Mouse (Mus musculus): ENCODE measurements around the gene Tcerg1l. TPM values are rescaled to one million over a fixed set of nuclear protein-coding genes. Genes with fewer than 3 reads are reported as not detected.

Gene Tcerg1l
- total RNA-seq, 2 experiments from 2014 or later: not detected

DNA sequence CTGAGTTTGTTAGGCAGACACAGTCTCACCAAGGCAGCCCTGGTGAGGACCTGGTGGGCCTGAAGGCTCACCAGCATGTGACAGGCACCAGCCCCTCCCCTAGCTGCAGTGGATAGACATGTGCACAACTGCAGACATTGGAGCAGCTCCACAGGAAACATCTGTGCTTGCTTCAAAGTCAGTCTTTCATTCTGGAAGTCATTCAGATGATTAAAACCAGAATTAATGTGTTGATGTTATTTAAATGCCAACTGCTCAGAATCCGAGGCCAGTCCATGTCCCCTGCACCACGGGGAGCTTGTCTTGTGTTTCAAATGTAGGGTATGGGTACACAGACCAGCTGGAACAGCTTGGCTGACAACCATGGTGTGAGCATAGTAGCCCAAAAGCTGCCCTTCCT, 150.8 kb downstream of the Tcerg1l start:
- intact Hi-C loops (cut with DNase I): no loop called here
- DNase-seq (ENCODE audit: low spot score): no peak

DNA sequence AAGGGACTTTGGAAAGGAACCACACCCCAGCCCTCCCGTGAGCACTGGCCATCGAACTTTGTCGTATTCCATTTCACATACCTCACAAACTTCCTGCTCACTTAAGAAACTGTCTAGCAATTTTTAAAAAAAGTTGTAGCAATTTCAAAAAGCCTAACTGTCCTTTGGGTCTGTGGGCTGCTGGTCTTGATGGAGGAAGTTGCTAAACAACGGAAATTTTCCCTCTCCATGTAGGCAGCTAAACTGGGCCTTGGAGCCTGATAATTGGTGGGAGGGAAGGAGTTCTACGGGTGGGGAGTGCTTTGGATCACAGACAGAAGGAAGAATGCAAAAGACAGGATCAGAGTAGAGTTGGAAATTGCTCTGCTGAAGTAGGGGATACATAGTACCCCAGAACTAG, 155.3 kb downstream of the Tcerg1l start:
- intact Hi-C loops (cut with DNase I): no loop called here
- no peak for DNase-seq (ENCODE audit: low spot score)

DNA sequence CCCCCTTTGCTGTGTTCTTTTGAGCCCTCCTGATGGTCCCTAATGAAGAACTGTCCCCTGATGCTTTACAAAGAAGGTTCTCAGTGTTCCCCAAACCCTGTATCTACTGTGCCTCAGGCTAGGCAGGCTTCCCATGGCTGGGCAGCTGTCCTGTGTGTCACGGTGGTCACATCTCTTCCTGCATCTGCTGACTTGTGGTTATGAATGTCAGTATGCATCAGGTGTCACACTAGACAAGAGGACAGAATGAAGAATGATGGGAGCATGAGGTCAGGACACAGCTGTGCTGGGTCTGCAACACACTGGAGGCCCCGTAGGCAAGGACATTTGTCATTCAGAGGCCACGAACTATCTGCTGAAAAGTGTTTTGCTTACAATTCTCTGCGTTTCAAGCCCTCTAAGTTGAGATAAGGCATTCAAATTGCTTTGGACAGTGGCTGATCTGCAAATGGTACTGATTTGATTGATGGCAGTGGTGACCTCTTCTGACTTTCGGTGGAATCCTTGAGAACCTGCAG, 159.8 kb downstream of the Tcerg1l start:
- intact Hi-C loops (cut with DNase I): no loop called here
- no peak for DNase-seq (ENCODE audit: low spot score)

DNA sequence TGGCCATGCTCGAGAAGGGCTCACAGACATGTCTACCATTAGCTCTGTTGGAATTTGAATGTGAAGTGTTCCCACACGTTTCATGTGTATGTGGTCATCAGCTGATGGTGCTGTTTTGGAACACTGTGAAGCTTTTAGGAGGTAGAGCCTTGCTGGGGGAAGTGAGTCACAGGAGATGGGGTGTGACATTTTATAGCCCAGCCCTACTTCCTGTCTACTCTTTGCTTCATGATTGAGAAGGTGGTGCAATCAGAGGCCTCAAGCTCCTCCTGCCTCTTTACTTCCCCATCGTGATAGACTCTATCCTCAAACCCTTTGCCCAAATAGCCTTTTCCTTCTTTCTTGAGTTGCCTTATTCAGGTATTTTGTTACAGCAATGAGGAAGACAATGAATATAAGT, 173.3 kb downstream of the Tcerg1l start:
- DNase-seq (ENCODE audit: low spot score): no peak
- intact Hi-C loops (cut with DNase I): no loop called here

DNA sequence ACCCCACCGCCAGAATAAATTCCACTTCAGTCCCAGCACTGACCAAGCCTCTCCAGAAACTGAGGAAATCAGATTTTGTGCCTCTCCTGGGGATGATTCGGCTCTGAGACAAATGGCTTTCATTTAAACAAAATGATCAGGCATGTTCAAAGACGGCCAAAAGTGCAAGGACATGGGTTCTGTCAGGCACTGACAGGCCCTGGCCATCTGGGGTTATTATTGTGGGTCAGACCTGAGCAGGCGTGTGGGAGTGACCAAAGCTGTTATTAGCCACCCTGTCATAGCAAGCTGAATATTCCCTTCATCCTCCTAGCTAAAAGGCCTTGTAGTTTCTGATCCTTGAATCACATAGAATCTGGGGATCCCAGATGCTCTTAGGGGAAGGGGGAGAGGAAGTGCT, 174.6 kb downstream of the Tcerg1l start:
- DNase-seq (ENCODE audit: low spot score): no peak
- intact Hi-C loops (cut with DNase I): no loop called here

DNA sequence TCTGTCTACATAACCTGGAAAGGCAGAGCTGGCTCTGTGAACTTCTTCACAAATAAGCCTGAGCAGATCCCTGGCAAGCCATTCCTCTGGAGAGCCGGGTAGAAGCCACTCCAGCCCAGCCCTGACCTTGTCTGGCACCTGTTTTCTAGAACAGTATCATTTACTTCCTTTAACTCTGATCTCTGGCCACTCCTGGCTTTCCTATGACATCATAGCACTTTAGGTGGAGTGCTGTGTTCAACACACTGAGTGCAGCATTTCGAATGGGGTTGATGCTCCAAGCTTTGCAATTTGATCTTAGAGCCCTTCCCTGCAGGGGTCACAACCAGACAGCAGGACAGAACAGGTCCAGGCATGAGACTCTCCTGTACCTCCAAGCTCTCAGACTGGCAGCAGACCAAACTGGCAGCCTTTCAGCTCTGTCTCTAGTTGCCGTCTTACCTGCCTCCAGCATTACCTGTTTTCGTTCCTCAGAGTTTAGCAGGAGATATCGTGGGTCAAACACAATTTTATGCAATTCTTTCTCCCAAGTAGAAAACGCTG, 179.9 kb downstream of the Tcerg1l start:
- no peak for DNase-seq (ENCODE audit: low spot score)
- intact Hi-C loops (cut with DNase I): no loop called here

DNA sequence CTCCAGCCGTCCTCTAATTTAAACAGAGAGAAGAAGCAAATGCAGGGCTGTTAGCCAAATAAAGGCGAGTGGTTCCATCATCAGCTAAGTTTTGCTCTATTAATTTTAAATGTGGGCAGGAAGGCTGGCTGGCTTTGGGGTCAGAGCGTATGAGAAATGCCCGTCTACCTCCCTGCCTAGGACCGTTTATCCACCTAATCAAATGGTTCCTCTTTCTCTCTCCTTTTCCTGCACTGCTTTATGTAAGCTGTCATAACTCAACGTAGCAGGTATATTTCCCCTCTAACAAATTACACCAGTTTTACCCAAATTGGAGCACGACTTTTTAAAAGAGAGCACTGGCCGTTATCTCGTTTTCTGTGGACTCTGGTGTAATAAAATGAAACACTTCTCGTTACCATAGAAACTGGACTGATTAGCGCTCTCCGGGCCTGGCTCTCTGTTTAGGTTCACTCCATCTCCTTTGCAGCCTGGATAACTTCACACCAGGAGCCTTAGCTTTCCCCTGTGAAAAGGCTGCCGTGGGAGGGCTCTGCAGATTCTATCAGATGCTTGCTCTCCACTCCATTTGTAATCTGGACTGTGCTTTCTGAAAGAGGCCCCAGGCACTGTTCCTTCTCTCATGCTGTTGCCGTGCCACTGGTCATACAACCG, 182.2 kb downstream of the Tcerg1l start:
- no peak for DNase-seq (ENCODE audit: low spot score)
- intact Hi-C loops (cut with DNase I): no loop called here

DNA sequence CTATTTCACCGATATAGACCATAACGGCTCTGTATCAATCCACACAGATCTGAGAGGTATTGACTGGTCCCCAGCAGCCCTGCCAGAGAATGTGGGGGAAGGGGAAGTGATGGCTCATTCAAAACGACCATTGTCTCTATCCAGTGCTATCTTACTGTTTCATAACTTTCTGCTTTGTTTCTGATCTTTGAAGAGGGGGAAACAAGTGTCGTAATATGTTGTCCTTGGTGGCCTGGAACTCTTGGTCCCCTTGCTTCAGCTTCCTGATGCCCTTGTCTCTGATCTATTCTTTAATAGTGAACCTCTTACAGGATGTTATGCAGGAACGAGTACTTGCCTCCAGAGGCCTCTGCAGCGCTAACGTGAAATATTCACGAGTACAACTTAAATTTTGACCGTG, 182.8 kb downstream of the Tcerg1l start:
- intact Hi-C loops (cut with DNase I): no loop called here
- DNase-seq (ENCODE audit: low spot score): no peak

DNA sequence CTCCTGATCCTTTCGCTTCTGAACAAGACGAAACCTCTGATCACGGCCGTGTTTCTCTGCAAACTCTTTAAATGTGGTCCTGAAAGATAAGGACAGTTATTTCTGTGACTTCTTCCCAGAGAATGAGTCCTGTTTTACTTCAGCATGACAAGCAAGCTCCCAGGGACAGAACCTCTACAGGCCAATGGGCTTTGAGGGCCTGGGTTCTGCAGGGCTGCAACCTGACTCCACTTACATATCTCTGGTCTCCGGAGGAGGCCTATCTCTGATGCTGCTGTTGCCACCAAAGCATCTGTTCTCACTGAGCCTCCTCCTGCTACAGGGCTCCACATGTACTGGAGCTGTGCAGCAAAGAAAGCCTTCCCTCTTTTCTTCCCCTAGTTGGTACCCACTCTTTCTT, 187.8 kb downstream of the Tcerg1l start:
- no peak for DNase-seq (ENCODE audit: low spot score)
- intact Hi-C loops (cut with DNase I): no loop called here

DNA sequence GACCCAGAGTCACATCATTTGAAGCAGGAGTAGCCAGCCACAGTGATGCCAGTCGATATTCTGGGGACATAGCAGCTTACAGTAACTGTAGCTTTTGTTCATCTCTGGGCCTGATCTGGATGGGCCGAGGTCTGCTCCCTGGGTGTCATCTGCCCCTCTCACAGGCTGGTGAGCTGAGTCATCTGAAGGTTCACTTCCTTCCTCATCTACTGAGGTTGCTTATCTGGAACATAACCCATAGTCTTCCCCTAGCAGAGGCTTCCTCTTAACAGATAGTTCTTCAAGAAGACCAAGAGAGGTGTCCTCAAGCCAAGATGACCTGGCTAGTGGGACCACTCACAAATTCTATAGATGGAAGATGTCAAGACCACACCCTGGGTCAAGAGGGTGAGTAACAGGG, 192.4 kb downstream of the Tcerg1l start:
- intact Hi-C loops (cut with DNase I): no loop called here

DNA sequence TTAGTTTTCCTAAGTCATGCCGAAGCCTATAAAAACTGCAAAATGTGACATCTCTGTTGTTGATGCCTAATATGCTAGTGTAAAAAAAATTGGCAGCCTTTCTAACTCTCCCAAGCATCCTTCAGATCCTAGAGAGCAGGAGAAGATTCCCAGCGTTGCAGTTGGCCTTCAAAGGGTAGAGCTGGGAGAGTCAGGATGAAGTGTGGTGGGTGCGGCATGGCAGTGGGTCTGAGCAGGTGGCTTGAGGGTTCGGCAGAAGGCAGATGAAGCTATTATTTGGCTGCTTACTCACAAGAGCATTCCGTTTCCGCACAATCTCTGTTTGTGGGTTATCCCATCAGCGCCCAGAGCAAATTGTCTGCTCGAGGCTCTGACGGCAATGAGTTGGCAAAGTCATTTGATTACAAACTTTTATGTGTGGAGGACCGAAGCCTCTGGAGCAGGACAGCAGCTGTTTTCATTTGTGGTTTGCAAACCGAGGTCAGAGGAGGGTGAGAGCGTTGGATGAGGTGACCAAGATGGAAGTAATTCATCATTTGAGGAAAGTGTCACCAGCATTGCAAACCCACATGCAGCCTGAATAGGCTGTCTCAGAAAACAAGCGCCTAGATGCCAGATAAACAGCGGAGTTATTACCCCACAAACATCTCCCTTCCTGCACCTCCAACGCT, 195.2 kb downstream of the Tcerg1l start:
- no peak for DNase-seq (ENCODE audit: low spot score)
- intact Hi-C loops (cut with DNase I): no loop called here

More for the DNA sequence above, 192.4 kb downstream of the Tcerg1l start:
- no peak for DNase-seq (ENCODE audit: low spot score)

DNA sequence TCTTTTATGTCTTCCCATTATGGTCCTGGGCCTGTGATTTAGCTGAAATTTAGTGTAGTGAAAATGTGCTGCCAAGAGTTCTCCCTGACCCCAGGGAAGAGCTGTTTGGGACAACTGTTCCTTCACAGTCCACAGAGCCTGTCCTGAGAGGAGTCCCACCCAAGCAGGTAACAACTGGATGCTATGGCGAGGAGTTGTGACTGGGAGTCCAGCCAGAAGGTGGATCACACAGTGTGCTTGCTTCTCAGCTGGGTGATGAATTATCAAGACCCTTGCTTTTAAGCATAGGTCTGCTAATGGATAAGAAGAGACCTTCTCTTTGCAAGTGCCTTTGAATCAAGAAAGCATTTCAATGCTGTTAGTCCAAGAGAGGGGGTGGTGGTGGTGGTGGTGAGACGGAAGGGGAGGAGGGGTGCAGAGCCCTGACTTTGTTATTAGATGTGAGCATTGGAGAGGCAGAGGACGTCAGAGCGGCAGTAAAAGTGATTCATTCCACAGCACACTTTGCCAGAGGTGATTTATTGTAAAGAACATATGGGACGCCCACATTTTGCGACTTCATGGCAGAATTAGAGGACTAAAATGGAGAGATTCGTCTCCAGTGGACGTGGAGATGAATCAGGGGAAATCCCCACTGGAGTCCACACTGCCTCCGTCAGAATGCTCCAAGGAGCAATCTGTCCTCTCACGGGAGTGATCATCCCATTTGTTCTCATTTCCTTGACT, 198.0 kb downstream of the Tcerg1l start:
- no peak for DNase-seq (ENCODE audit: low spot score)
- intact Hi-C loops (cut with DNase I): no loop called here

DNA sequence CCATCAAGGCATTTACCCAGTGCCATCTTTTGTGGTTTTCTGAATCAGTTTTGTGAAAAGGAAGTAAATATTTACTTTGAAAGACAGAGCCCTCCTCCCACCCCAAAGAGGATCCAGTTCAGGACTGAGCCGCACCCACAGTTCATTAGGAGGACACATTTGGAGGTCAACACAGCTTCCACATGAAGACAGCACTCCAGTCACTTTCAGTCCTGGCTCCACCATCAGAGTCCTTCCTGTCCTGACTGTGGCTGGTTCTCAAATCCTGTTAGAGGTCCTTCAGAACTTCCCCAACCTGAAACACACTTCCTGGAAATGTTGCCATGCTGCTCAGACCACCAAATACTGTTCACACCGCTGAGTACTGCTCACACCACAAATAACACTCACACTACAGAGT, 201.4 kb downstream of the Tcerg1l start:
- DNase-seq (ENCODE audit: low spot score): no peak
- intact Hi-C loops (cut with DNase I): no loop called here

DNA sequence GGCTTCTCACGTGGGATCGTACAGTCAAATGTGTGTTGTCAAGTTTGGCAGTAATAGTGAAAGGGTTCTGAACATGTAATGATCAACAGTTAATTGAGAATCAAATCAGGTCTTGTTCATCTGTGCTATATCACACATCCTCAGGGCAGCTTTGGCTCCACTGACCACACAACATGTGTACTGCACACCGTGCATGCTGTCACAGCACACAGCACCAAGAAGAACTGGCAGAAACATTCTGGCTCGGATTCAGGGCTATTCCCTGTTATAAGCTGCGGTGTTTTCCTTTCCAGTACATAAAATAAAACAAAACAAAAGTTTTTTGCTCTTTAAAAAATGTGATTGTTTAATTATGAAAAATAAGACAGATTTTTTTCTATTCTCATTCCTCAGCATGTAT, 213.3 kb downstream of the Tcerg1l start:
- DNase-seq (ENCODE audit: low spot score): no peak
- intact Hi-C loops (cut with DNase I): no loop called here

DNA sequence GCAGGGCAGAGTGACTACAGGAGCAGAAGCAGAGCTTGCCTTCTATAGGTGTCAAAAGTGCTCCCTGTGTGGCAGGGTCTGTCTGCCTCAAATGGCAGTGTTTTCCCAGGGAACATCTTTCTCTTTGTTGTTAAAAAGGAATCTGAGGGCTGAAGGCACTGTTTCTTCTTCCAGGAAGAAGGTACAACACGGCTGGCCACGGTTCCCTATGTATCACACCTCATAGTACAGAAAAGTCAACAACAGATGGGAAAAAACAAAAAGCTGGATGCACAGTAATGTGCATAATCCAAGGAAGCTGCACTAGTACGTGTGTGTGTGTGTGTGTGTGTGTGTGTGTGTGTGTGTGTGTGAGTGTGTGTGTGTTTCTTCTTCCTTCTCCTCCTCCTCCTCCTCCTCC, 215.3 kb downstream of the Tcerg1l start:
- DNase-seq (ENCODE audit: low spot score): no peak
- intact Hi-C loops (cut with DNase I): no loop called here

DNA sequence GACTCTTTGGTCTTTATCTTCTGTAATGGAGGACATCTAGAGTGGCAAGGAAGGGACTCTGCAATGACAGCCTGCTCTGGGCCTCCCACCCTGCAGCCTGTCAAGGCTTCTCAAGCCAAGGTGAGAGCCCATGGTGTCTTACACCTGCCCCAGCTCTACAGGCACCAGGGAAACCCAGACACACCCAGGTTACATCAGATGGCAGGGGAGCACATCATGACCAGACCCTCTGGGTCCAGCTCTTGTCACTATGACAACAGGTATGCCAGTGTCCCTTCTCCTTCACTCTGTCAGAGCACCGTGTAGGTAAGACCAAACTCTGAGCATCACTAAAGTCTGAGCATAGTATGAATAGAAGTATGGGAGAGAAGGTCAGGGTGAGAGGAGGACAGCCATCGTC, 218.9 kb downstream of the Tcerg1l start:
- intact Hi-C loops (cut with DNase I): no loop called here

DNA sequence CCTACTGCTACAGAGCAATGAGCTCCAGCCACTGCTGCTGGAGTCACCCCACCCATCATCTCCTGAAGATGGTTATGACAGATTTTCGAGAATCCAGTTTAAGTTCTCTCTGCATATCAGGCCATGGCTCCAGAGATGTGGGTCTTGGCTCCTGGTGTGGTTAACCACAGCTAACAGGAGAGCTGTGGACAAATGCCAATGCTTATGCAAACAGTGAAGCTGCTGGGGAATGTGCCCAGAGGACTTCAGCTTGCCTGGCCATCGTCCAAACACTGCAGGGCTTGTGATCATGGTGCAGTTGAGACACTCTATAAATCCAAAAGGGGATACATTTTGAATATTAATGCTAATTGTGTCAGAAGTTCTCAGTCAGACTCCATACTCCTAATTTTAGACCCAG, 221.5 kb downstream of the Tcerg1l start:
- intact Hi-C loops (cut with DNase I): no loop called here
- DNase-seq (ENCODE audit: low spot score): no peak

More for the DNA sequence above, 218.9 kb downstream of the Tcerg1l start:
- no peak for DNase-seq (ENCODE audit: low spot score)

DNA sequence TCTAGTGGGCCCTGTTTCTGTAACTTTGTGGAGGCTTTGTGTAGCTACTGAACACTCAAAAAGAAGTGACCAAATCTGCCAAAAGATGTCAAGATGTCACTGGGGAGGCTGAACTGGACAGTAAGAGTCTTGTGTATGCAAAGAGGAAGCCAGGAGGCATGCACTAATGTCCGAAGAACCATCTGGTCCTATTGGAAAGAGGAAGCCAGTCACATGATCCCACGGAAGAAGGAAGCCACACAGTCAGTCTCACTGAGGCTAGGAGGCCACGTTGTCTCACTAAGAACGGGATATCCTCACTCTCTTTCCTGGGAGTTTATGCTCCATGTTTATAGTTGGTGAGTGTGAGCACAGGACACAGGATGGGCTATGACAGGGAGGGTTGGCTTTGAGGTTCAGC, 227.1 kb downstream of the Tcerg1l start:
- intact Hi-C loops (cut with DNase I): no loop called here

More for the DNA sequence above, 227.1 kb downstream of the Tcerg1l start:
- DNase-seq (ENCODE audit: low spot score): no peak
